Mouse (Mus musculus): ENCODE data around the gene Adamts6.
A peak's percentile ranks its signal among the peaks of the same experiment; 100 is the strongest.

Adamts6 gene

GRCm38 (mm10) chr13:104516146-104516545 lies 228.5 kb downstream of the Adamts6 start:
- no peak for DNase-seq (ENCODE audit: low spot score in 2 of 2)

- no peak for DNase-seq (ENCODE audit: low spot score in 2 of 2)
Measured at GRCm38 (mm10) chr13:104516766-104517364, 229.2 kb downstream of the Adamts6 start.

- no peak for DNase-seq (ENCODE audit: low spot score in 2 of 2)
Measured at GRCm38 (mm10) chr13:104517638-104518311, 230.1 kb downstream of the Adamts6 start.

GRCm38 (mm10) chr13:104518312-104519005 lies 230.8 kb downstream of the Adamts6 start:
- DNase-seq (ENCODE audit: low spot score in 2 of 2) = peak in 1 of 2 experiments; percentile 4

GRCm38 (mm10) chr13:104519006-104519695 lies 231.5 kb downstream of the Adamts6 start:
- no peak for DNase-seq (ENCODE audit: low spot score in 2 of 2)

- DNase-seq (ENCODE audit: low spot score in 2 of 2) = no peak
Measured at GRCm38 (mm10) chr13:104519981-104520380, 232.3 kb downstream of the Adamts6 start.

GRCm38 (mm10) chr13:104520461-104520860 lies 232.8 kb downstream of the Adamts6 start:
- DNase-seq (ENCODE audit: low spot score in 2 of 2) = no peak

- DNase-seq (ENCODE audit: low spot score in 2 of 2) = no peak
Measured at GRCm38 (mm10) chr13:104521532-104521931, 233.9 kb downstream of the Adamts6 start.

- no peak for DNase-seq (ENCODE audit: low spot score in 2 of 2)
Measured at GRCm38 (mm10) chr13:104525656-104526055, 238.0 kb downstream of the Adamts6 start.

- DNase-seq (ENCODE audit: low spot score in 2 of 2) = no peak
Measured at GRCm38 (mm10) chr13:104529238-104529637, 241.6 kb downstream of the Adamts6 start.

- DNase-seq (ENCODE audit: low spot score in 2 of 2) = no peak
Measured at GRCm38 (mm10) chr13:104531841-104532240, 244.2 kb downstream of the Adamts6 start.

- no peak for DNase-seq (ENCODE audit: low spot score in 2 of 2)
Measured at GRCm38 (mm10) chr13:104532723-104533122, 245.1 kb downstream of the Adamts6 start.

- no peak for DNase-seq (ENCODE audit: low spot score in 2 of 2)
Measured at GRCm38 (mm10) chr13:104533806-104534495, 246.3 kb downstream of the Adamts6 start.

- DNase-seq (ENCODE audit: low spot score in 2 of 2) = no peak
Measured at GRCm38 (mm10) chr13:104540861-104541398, 253.3 kb downstream of the Adamts6 start.

GRCm38 (mm10) chr13:104542123-104542758 lies 254.6 kb downstream of the Adamts6 start:
- no peak for DNase-seq (ENCODE audit: low spot score in 2 of 2)

GRCm38 (mm10) chr13:104542759-104543141 lies 255.1 kb downstream of the Adamts6 start:
- no peak for DNase-seq (ENCODE audit: low spot score in 2 of 2)

Measured in spleen, postnatal 36 days (tissue).